Mouse (Mus musculus): ENCODE results near the gene Ggnbp2. TPM values are rescaled to one million over a fixed set of nuclear protein-coding genes. Genes with fewer than 3 reads are reported as not detected.

The Ggnbp2 gene
- total and polyA plus RNA-seq, 3 experiments, result 142 to 170 (median 156) TPM

- H3K36me3 ChIP-seq (replicated peaks), result peaks cover 62% of the 10 kb centered on the region
- H3K4me1 ChIP-seq (ENCODE audit: insufficient read depth, low read depth, low read length), result peaks cover 93% of the 10 kb centered on the region
- DNase-seq (ENCODE audit: low spot score), result no peak
- ATAC-seq (ENCODE audit: extremely low read depth, insufficient number of reproducible peaks, low FRiP score, poor library complexity, severe bottlenecking), result no peak
- H3K27me3 ChIP-seq (ENCODE audit: insufficient read depth, low read length), result no peaks in the 10 kb centered on the region
- no peak for TF ChIP-seq GATA1 (IDR thresholded peaks at IDR 0.05; ENCODE audit: borderline replicate concordance, low read length)
- 0 out of 2 replicates have a peak, but pooled peaks cover under 1% of the 10 kb centered on the region for H3K9me3 ChIP-seq (replicated peaks)
- H3K4me3 ChIP-seq (ENCODE audit: low read depth, low read length), result peak overlapping the region; percentile 61; the same call in 1 of the 2 replicates
These were observed 48.1 kb downstream of the Ggnbp2 start for GRCm38 (mm10) chr11:84822487-84822886.

- TF ChIP-seq GATA1 (IDR thresholded peaks at IDR 0.05; ENCODE audit: borderline replicate concordance, low read length) (no peak), POLR2AphosphoS5 (IDR thresholded peaks at IDR 0.05; ENCODE audit: insufficient replicate concordance, low read depth, low read length) (no peak), CTCF (IDR thresholded peaks at IDR 0.05; ENCODE audit: low read depth, low read length) (no peak), GATA2 (IDR thresholded peaks at IDR 0.05; ENCODE audit: borderline replicate concordance, low read depth, low read length) (no peak), TAL1 (conservative IDR thresholded peaks at IDR 0.05; ENCODE audit: low read depth, low read length) (no peak)
- H3K27me3 ChIP-seq (ENCODE audit: insufficient read depth, low read length), result no peaks in the 10 kb centered on the region
- peaks cover 93% of the 10 kb centered on the region for H3K4me1 ChIP-seq (ENCODE audit: insufficient read depth, low read depth, low read length)
- H3K4me3 ChIP-seq (ENCODE audit: low read depth, low read length), result peak overlapping the region; percentile 28; the same call in 1 of the 2 replicates
- H3K36me3 ChIP-seq (replicated peaks), result peaks cover 67% of the 10 kb centered on the region
- H3K9me3 ChIP-seq (replicated peaks), result peaks cover 2% of the 10 kb centered on the region; the same call in 1 of the 2 replicates
- no peak for ATAC-seq (ENCODE audit: extremely low read depth, insufficient number of reproducible peaks, low FRiP score, poor library complexity, severe bottlenecking)
- no peak for DNase-seq (ENCODE audit: low spot score)
These were observed 49.4 kb downstream of the Ggnbp2 start for GRCm38 (mm10) chr11:84821131-84821770.

GRCm38 (mm10) chr11:84818961-84819692, 51.5 kb downstream of the Ggnbp2 start, which contains the start of gene Mrm1:
Gene Mrm1 (minus strand): TSS chr11:84819515.
- H3K4me3 ChIP-seq (ENCODE audit: low read depth, low read length), result peak within 1 kb of the TSS; percentile 96
- peak; percentile 62 for ATAC-seq (ENCODE audit: extremely low read depth, insufficient number of reproducible peaks, low FRiP score, poor library complexity, severe bottlenecking)
- peaks cover 2% of the 10 kb centered on the region; the same call in 1 of the 2 replicates for H3K9me3 ChIP-seq (replicated peaks)
- peaks cover 67% of the 10 kb centered on the region for H3K36me3 ChIP-seq (replicated peaks)
- no peaks in the 10 kb centered on the region for H3K27me3 ChIP-seq (ENCODE audit: insufficient read depth, low read length)
- no peak for TF ChIP-seq TAL1 (conservative IDR thresholded peaks at IDR 0.05; ENCODE audit: low read depth, low read length)
- TF ChIP-seq GATA1 (IDR thresholded peaks at IDR 0.05; ENCODE audit: borderline replicate concordance, low read length), result no peak
- peak; percentile 53 for TF ChIP-seq CTCF (IDR thresholded peaks at IDR 0.05; ENCODE audit: low read depth, low read length)
- TF ChIP-seq POLR2AphosphoS5 (IDR thresholded peaks at IDR 0.05; ENCODE audit: insufficient replicate concordance, low read depth, low read length), result no peak
- TF ChIP-seq GATA2 (IDR thresholded peaks at IDR 0.05; ENCODE audit: borderline replicate concordance, low read depth, low read length), result no peak
- peaks cover 82% of the 10 kb centered on the region for H3K4me1 ChIP-seq (ENCODE audit: insufficient read depth, low read depth, low read length)
- peak; percentile 90 for DNase-seq (ENCODE audit: low spot score)

- Histone ChIP-seq H3K4me1 (ENCODE audit: insufficient read depth, low read depth, low read length) (peaks cover 78% of the 10 kb centered on the region), H3K36me3 (replicated peaks) (peaks cover 75% of the 10 kb centered on the region), H3K4me3 (ENCODE audit: low read depth, low read length) (peak overlapping the region; percentile 96), H3K27me3 (ENCODE audit: insufficient read depth, low read length) (no peaks in the 10 kb centered on the region), H3K9me3 (replicated peaks) (peaks cover 2% of the 10 kb centered on the region; the same call in 1 of the 2 replicates)
- ATAC-seq (ENCODE audit: extremely low read depth, insufficient number of reproducible peaks, low FRiP score, poor library complexity, severe bottlenecking), result no peak
- peak; percentile 84 for DNase-seq (ENCODE audit: low spot score)
- TF ChIP-seq TAL1 (conservative IDR thresholded peaks at IDR 0.05; ENCODE audit: low read depth, low read length) (no peak), CTCF (IDR thresholded peaks at IDR 0.05; ENCODE audit: low read depth, low read length) (peak; percentile 78)
These were observed 52.3 kb downstream of the Ggnbp2 start for GRCm38 (mm10) chr11:84818085-84818960.

- Histone ChIP-seq H3K9me3 (replicated peaks) (peaks cover 2% of the 10 kb centered on the region; the same call in 1 of the 2 replicates), H3K27me3 (ENCODE audit: insufficient read depth, low read length) (no peaks in the 10 kb centered on the region), H3K4me1 (ENCODE audit: insufficient read depth, low read depth, low read length) (peaks cover 69% of the 10 kb centered on the region), H3K36me3 (replicated peaks) (peaks cover 78% of the 10 kb centered on the region), H3K4me3 (ENCODE audit: low read depth, low read length) (no peak overlapping the region)
- no peak for DNase-seq (ENCODE audit: low spot score)
- no peak for TF ChIP-seq GATA1 (IDR thresholded peaks at IDR 0.05; ENCODE audit: borderline replicate concordance, low read length)
- no peak for TF ChIP-seq GATA2 (IDR thresholded peaks at IDR 0.05; ENCODE audit: borderline replicate concordance, low read depth, low read length)
- no peak for TF ChIP-seq CTCF (IDR thresholded peaks at IDR 0.05; ENCODE audit: low read depth, low read length)
- TF ChIP-seq TAL1 (conservative IDR thresholded peaks at IDR 0.05; ENCODE audit: low read depth, low read length), result no peak
- no peak for TF ChIP-seq POLR2AphosphoS5 (IDR thresholded peaks at IDR 0.05; ENCODE audit: insufficient replicate concordance, low read depth, low read length)
- ATAC-seq (ENCODE audit: extremely low read depth, insufficient number of reproducible peaks, low FRiP score, poor library complexity, severe bottlenecking), result no peak
These were observed 53.3 kb downstream of the Ggnbp2 start for GRCm38 (mm10) chr11:84817362-84817761.
